In the genomic region with DNA sequence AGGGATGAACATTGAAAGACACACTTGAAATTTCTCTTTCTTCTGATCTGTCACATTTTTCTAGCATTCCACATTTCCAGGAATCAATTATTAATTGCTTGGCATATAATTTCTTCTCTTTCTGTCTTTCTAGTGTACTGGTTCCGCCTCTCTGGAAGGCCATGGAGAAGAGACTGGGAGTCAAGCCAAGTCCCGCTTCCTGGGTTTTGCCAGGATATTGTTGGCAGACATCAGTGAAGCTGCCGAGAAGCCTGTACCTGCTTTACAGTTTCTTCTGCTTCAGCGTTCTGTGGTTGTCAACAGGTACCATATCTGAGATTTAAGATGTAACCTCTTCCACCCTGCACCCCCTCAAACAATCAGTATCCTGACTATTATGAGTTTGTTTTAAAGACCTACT, we compare ENCODE assay signal across 15 mouse cellular contexts. TPM values are rescaled to one million over a fixed set of nuclear protein-coding genes. Genes with fewer than 3 reads are reported as not detected.
A peak's percentile ranks its signal among the peaks of the same experiment; 100 is the strongest.
DNase-seq lines count a peak whose midpoint lies in the region; ATAC-seq and TF ChIP-seq lines count a peak whose summit lies in the region.
"Had no signal": no experiment of that assay in that cellular context is flagged by ENCODE, and none has a peak within 500 bp of the region (broad histone marks: within the 10 kb centered on the region; RNA-seq: fewer than 3 reads in every experiment).

No protein-coding gene starts in this region.

- no peak overlapping the region for H3K4me3 ChIP-seq in heart, embryonic 11.5 days (ENCODE audit: low read depth, low read length)
- H3K4me3 ChIP-seq in lung, postnatal 0 days (ENCODE audit: low read depth, low read length): no peak overlapping the region
- H3K4me3 ChIP-seq in lung, adult 2 months (replicated peaks; ENCODE audit: extremely low read depth, low read depth, low read length): no peak overlapping the region
- H3K4me3 ChIP-seq in limb, embryonic 10.5 days: no peak overlapping the region
- H3K4me3 ChIP-seq: limb, embryonic 15.5 days; megakaryocyte, embryonic 14.5 days had no signal

- no peaks in the 10 kb centered on the region for H3K9me3 ChIP-seq in heart, embryonic 11.5 days (replicated peaks; ENCODE audit: control insufficient read depth, low read length)
- H3K9me3 ChIP-seq in lung, postnatal 0 days (ENCODE audit: low read length): no peaks in the 10 kb centered on the region
- H3K9me3 ChIP-seq in limb, embryonic 10.5 days (replicated peaks): no peaks in the 10 kb centered on the region
- H3K9me3 ChIP-seq: limb, embryonic 15.5 days; megakaryocyte, embryonic 14.5 days had no signal

- H3K9ac ChIP-seq in heart, embryonic 11.5 days (ENCODE audit: low read depth, low read length): no peak overlapping the region
- H3K9ac ChIP-seq in lung, postnatal 0 days (replicated peaks; ENCODE audit: low read depth): no peak overlapping the region
- H3K9ac ChIP-seq: limb, embryonic 15.5 days had no signal

- peak; percentile 39 to 48 for DNase-seq in heart, adult 18-20 months
- DNase-seq in lung, postnatal 0 days (ENCODE audit: low spot score): peak; percentile 24
- DNase-seq in lung, adult 2 months: no peak
- DNase-seq in adrenal gland, postnatal 36 days: peak; percentile 73 to 74
- DNase-seq in kidney, postnatal 14 days: peak; percentile 67
- no peak for DNase-seq in spleen, postnatal 4 days (ENCODE audit: low spot score in 2 of 2)
- DNase-seq in limb, embryonic 10.5 days (ENCODE audit: low spot score): no peak
- DNase-seq: right cerebral cortex, postnatal 4 days had no signal

- peaks cover 10% of the 10 kb centered on the region for H3K4me1 ChIP-seq in heart, embryonic 11.5 days (ENCODE audit: control insufficient read depth, insufficient read depth, low read length)
- peaks cover 18% of the 10 kb centered on the region; the same call in 1 of the 2 replicates for H3K4me1 ChIP-seq in lung, postnatal 0 days (ENCODE audit: insufficient read depth, low read depth, low read length)
- H3K4me1 ChIP-seq in lung, adult 2 months (ENCODE audit: control insufficient read depth, insufficient read depth, low read length): peaks cover 6% of the 10 kb centered on the region
- peaks cover 26% of the 10 kb centered on the region for H3K4me1 ChIP-seq in limb, embryonic 10.5 days

- peaks cover 6% of the 10 kb centered on the region; the same call in 1 of the 2 replicates for H3K36me3 ChIP-seq in heart, embryonic 11.5 days (ENCODE audit: control insufficient read depth, insufficient read depth, low read length)
- H3K36me3 ChIP-seq in lung, postnatal 0 days (ENCODE audit: insufficient read depth, low read length): no peaks in the 10 kb centered on the region
- peaks cover 33% of the 10 kb centered on the region for H3K36me3 ChIP-seq in limb, embryonic 10.5 days

- 76% methylated on average over 4 of the region's 4 CpGs for WGBS in heart, embryonic 11.5 days (ENCODE audit: insufficient replicate concordance)
- WGBS in lung, postnatal 0 days: 32% methylated on average over 4 of the region's 4 CpGs
- WGBS in lung, adult 2 months: 27% methylated on average over 4 of the region's 4 CpGs
- 90% methylated on average over 4 of the region's 4 CpGs for WGBS in limb, embryonic 10.5 days

- H3K27me3 ChIP-seq in heart, embryonic 11.5 days (ENCODE audit: control insufficient read depth, insufficient read depth, low read length): no peaks in the 10 kb centered on the region
- H3K27me3 ChIP-seq in lung, postnatal 0 days (replicated peaks; ENCODE audit: insufficient read depth, low read length): no peaks in the 10 kb centered on the region
- no peaks in the 10 kb centered on the region for H3K27me3 ChIP-seq in limb, embryonic 10.5 days (ENCODE audit: low read depth, poor library complexity, severe bottlenecking)
- H3K27me3 ChIP-seq: CH12.LX; limb, embryonic 15.5 days; megakaryocyte, embryonic 14.5 days had no signal

- no peak overlapping the region for H3K27ac ChIP-seq in heart, embryonic 11.5 days (ENCODE audit: low read depth, low read length)
- no peak overlapping the region for H3K27ac ChIP-seq in lung, postnatal 0 days (ENCODE audit: low read length)
- H3K27ac ChIP-seq in limb, embryonic 10.5 days: no peak overlapping the region
- H3K27ac ChIP-seq: kidney, postnatal 0 days; limb, embryonic 15.5 days had no signal

- no peak for TF ChIP-seq POLR2A in lung, adult 2 months (IDR thresholded peaks at IDR 0.05; ENCODE audit: borderline replicate concordance, extremely low read depth, low read depth, low read length)

- TF ChIP-seq EP300 in lung, postnatal 0 days (IDR thresholded peaks at IDR 0.05): no peak

- H3K4me2 ChIP-seq in heart, embryonic 11.5 days: no peak overlapping the region
- H3K4me2 ChIP-seq in lung, postnatal 0 days (replicated peaks; ENCODE audit: low read depth, low read length): no peak overlapping the region
- H3K4me2 ChIP-seq: limb, embryonic 15.5 days had no signal

- TF ChIP-seq CTCF in lung, postnatal 0 days (IDR thresholded peaks at IDR 0.05): no peak
- no peak for TF ChIP-seq CTCF in lung, adult 2 months (IDR thresholded peaks at IDR 0.05; ENCODE audit: insufficient read depth, low read length)

- ATAC-seq in heart, embryonic 11.5 days (replicated peaks; ENCODE audit: insufficient number of reproducible peaks, low FRiP score, low TSS enrichment): no peak
- ATAC-seq in lung, postnatal 0 days: no peak

RNA-seq across cellular contexts. Expression of a gene that starts 3.4 kb away (rescaled TPM):
- 10 to 100 TPM; 30.9 to 32.1 TPM for total RNA-seq in heart, adult 18-20 months (2021)
- polyA plus RNA-seq in heart, embryonic 11.5 days (2014; fragmentation: Nextera tagmentation; extraction: Ambion mirVana): 20.7 and 24.2 TPM in 2 replicates
- polyA plus RNA-seq in lung, postnatal 0 days (2015; fragmentation: Nextera tagmentation; extraction: Ambion mirVana): 20.8 and 22.2 TPM in 2 replicates
- 28.8 and 39.4 TPM in 2 replicates for polyA plus RNA-seq in lung, adult 2 months (2012; rRNA removed)
- 10 to 100 TPM; 37.1 to 37.6 TPM for total RNA-seq in adrenal gland, postnatal 36 days (2021)
- 18.7 and 19.8 TPM in 2 replicates for polyA plus RNA-seq in limb, embryonic 10.5 days (2016; fragmentation: Nextera tagmentation; extraction: Ambion mirVana)

RNA-seq across cellular contexts. Expression of a gene that starts 3.5 kb away (rescaled TPM):
- 10 to 100 TPM; 15.8 to 17.1 TPM for total RNA-seq in heart, adult 18-20 months (2021)
- polyA plus RNA-seq in heart, embryonic 11.5 days (2014; fragmentation: Nextera tagmentation; extraction: Ambion mirVana): 19.3 and 20.4 TPM in 2 replicates
- polyA plus RNA-seq in lung, postnatal 0 days (2015; fragmentation: Nextera tagmentation; extraction: Ambion mirVana): 12.3 and 12.4 TPM in 2 replicates
- polyA plus RNA-seq in lung, adult 2 months (2012; rRNA removed): 31.5 and 31.9 TPM in 2 replicates
- total RNA-seq in adrenal gland, postnatal 36 days (2021): 10 to 100 TPM; 31.7 to 36.1 TPM
- polyA plus RNA-seq in limb, embryonic 10.5 days (2016; fragmentation: Nextera tagmentation; extraction: Ambion mirVana): 37.7 and 41.3 TPM in 2 replicates

RNA-seq across cellular contexts. Expression of a gene that starts 20.7 kb away (rescaled TPM):
- total RNA-seq in heart, adult 18-20 months (2021): not detected
- polyA plus RNA-seq in heart, embryonic 11.5 days (2014; fragmentation: Nextera tagmentation; extraction: Ambion mirVana): not detected in 2 replicates
- not detected in 2 replicates for polyA plus RNA-seq in lung, postnatal 0 days (2015; fragmentation: Nextera tagmentation; extraction: Ambion mirVana)
- polyA plus RNA-seq in lung, adult 2 months (2012; rRNA removed): 0.28 TPM in 1 of 2 replicates, not detected in the other
- total RNA-seq in adrenal gland, postnatal 36 days (2021): not detected
- polyA plus RNA-seq in limb, embryonic 10.5 days (2016; fragmentation: Nextera tagmentation; extraction: Ambion mirVana): not detected in 2 replicates
- total RNA-seq: CH12.LX had no signal
- polyA plus RNA-seq: embryonic facial prominence, embryonic 11.5 days; heart, embryonic 14.5 days; kidney, postnatal 0 days had no signal

Comparison
In these comparisons a context has a peak if more than half of its experiments do, and no peak if none do; other contexts are left out.
1. DNase-seq: peak in heart, adult 18-20 months (2 of 2), lung, postnatal 0 days (single experiment), adrenal gland, postnatal 36 days (2 of 2) and kidney, postnatal 14 days (single experiment); none in lung, adult 2 months (single experiment), spleen, postnatal 4 days (0 of 2) and limb, embryonic 10.5 days (single experiment).